Mouse (Mus musculus) kidney, embryonic 14.5 days (tissue): ENCODE results near the gene Gm6526. TPM values are rescaled to one million over a fixed set of nuclear protein-coding genes. Genes with fewer than 3 reads are reported as not detected.
"Not testable (repeated sequence)": the region's sequence is repeated elsewhere in the genome, so short reads cannot be mapped to it uniquely, and the experiment has no call there.

ENCODE experiments used
- ATAC-seq: fragments of 200-750 bp; cut with Nextera tagmentation; 2 replicates; pipeline ENCODE4 v1.8.0; 2017; ENCODE audit warnings: moderate number of reproducible peaks, mild to moderate bottlenecking, moderate TSS enrichment, moderate library complexity; ENCODE audit not compliant: low FRiP score, low TSS enrichment
- H3K27ac ChIP-seq: fragments of 300-500 bp; sonication (generic); 2 replicates; pipeline ENCODE4 v1.5.1; 2014; ENCODE audit warnings: low read depth, mild to moderate bottlenecking, low read length, moderate library complexity, mixed read lengths
- H3K27me3 ChIP-seq: fragments of 300-500 bp; sonication (generic); 2 replicates; pipeline ENCODE4 v1.6.1; 2014; ENCODE audit warnings: mild to moderate bottlenecking, low read length; ENCODE audit not compliant: control insufficient read depth, insufficient read depth
- H3K36me3 ChIP-seq: fragments of 300-500 bp; sonication (generic); 2 replicates; pipeline ENCODE4 v1.6.1; 2014; ENCODE audit warnings: low read length, mixed read lengths; ENCODE audit not compliant: control insufficient read depth, insufficient read depth
- H3K4me1 ChIP-seq: fragments of 300-500 bp; sonication (generic); 2 replicates; pipeline ENCODE4 v1.6.1; 2014; ENCODE audit warnings: low read length, mixed read lengths; ENCODE audit not compliant: control insufficient read depth, insufficient read depth
- H3K4me2 ChIP-seq: fragments of 300-500 bp; sonication (generic); replicated peaks from 2 replicates; pipeline ENCODE4 v1.6.1; 2014; ENCODE audit warnings: low read depth, mild to moderate bottlenecking, low read length
- H3K4me3 ChIP-seq: fragments of 300-500 bp; sonication (generic); 2 replicates; pipeline ENCODE4 v1.5.1; 2014; ENCODE audit warnings: mild to moderate bottlenecking, low read length
- H3K9ac ChIP-seq: fragments of 300-500 bp; sonication (generic); 2 replicates; pipeline ENCODE4 v1.6.1; 2014; ENCODE audit warnings: low read depth, mild to moderate bottlenecking, low read length, moderate library complexity
- H3K9me3 ChIP-seq: fragments of 300-500 bp; sonication (generic); 2 replicates; pipeline ENCODE4 v1.6.1; 2016; ENCODE audit warnings: low read length; ENCODE audit not compliant: control insufficient read depth
- WGBS: fragments of 180-500 bp; shearing (Covaris S2); extraction: QIAGEN DNeasy Blood & Tissue Kit; methylation state at CpG from one replicate; pipeline ENCODE4 v1.1.7; 2014; 5-methylcytosine and 5-hydroxymethylcytosine counted together
- polyA plus RNA-seq: library from polyadenylated mRNA; unstranded; fragments of >200 nt; fragmentation: Nextera tagmentation; extraction: Ambion mirVana; gene quantifications from 2 replicates; pipeline ENCODE4 v1.2.1, GENCODE M21; 2014

The Gm6526 gene
- polyA plus RNA-seq = not detected in 2 replicates

- H3K4me2 ChIP-seq, H3K4me3 ChIP-seq, H3K27me3 ChIP-seq, H3K27ac ChIP-seq, H3K4me1 ChIP-seq, ATAC-seq, H3K9ac ChIP-seq, H3K9me3 ChIP-seq, H3K36me3 ChIP-seq: not testable (repeated sequence)
- WGBS = 88% methylated on average over 4 of the region's 4 CpGs
These were observed at the start of gene Gm6526 for GRCm38 (mm10) chr14:43747566-43747965. Gene Gm6526 (plus strand): TSS chr14:43747866.

- H3K9ac ChIP-seq, H3K36me3 ChIP-seq, H3K4me3 ChIP-seq, H3K9me3 ChIP-seq, H3K4me2 ChIP-seq, H3K4me1 ChIP-seq, H3K27ac ChIP-seq, ATAC-seq, H3K27me3 ChIP-seq: not testable (repeated sequence)
- WGBS = 100% methylated on average over 1 of the region's 3 CpGs
These were observed 20.3 kb upstream of the Gm6526 start, which contains the start of gene Gm16506 for GRCm38 (mm10) chr14:43727385-43727784. Gene Gm16506 (minus strand): TSS chr14:43727485.

- not testable (repeated sequence) for H3K4me1 ChIP-seq, ATAC-seq, H3K36me3 ChIP-seq, H3K9ac ChIP-seq, H3K9me3 ChIP-seq, H3K4me2 ChIP-seq, H3K27me3 ChIP-seq, H3K27ac ChIP-seq, H3K4me3 ChIP-seq
- WGBS = 95% methylated on average over 2 of the region's 3 CpGs
These were observed 37.0 kb downstream of the Gm6526 start, which contains the start of gene Gm8180 for GRCm38 (mm10) chr14:43784645-43785044. Gene Gm8180 (minus strand): TSS chr14:43784745.

GRCm38 (mm10) chr14:43793811-43794210 lies 46.1 kb downstream of the Gm6526 start:
- not testable (repeated sequence) for ATAC-seq, H3K36me3 ChIP-seq, H3K4me1 ChIP-seq, H3K9ac ChIP-seq, H3K4me2 ChIP-seq, H3K27ac ChIP-seq, H3K9me3 ChIP-seq, H3K4me3 ChIP-seq, H3K27me3 ChIP-seq
- WGBS = 57% methylated on average over 5 of the region's 5 CpGs

GRCm38 (mm10) chr14:43796069-43796904 lies 48.6 kb downstream of the Gm6526 start:
- ATAC-seq = peak; percentile 96
- H3K9me3 ChIP-seq = no peaks in the 10 kb centered on the region
- peak overlapping the region; percentile 42 for H3K4me2 ChIP-seq
- H3K9ac ChIP-seq = no peak overlapping the region
- no peaks in the 10 kb centered on the region for H3K36me3 ChIP-seq
- H3K27ac ChIP-seq = no peak overlapping the region
- H3K27me3 ChIP-seq = no peaks in the 10 kb centered on the region
- H3K4me3 ChIP-seq = peak overlapping the region; percentile 17; the same call in 1 of the 2 replicates
- WGBS = 12% methylated on average over 13 of the region's 14 CpGs
- no peaks in the 10 kb centered on the region for H3K4me1 ChIP-seq

- WGBS = 10% methylated on average over 21 of the region's 23 CpGs
- not testable (repeated sequence) for H3K9me3 ChIP-seq, H3K4me1 ChIP-seq, H3K27ac ChIP-seq, H3K9ac ChIP-seq, H3K36me3 ChIP-seq, H3K27me3 ChIP-seq
- peak overlapping the region; percentile 17 for H3K4me3 ChIP-seq
- peak overlapping the region; percentile 42 for H3K4me2 ChIP-seq
- ATAC-seq = peak; percentile 97
These were observed 49.3 kb downstream of the Gm6526 start for GRCm38 (mm10) chr14:43796905-43797470.

GRCm38 (mm10) chr14:43804435-43804834 lies 56.8 kb downstream of the Gm6526 start:
- not testable (repeated sequence) for H3K9me3 ChIP-seq, H3K36me3 ChIP-seq, ATAC-seq, H3K9ac ChIP-seq, H3K4me2 ChIP-seq, H3K4me3 ChIP-seq, H3K27ac ChIP-seq, H3K4me1 ChIP-seq, H3K27me3 ChIP-seq
- 18% methylated on average over 7 of the region's 7 CpGs for whole genome bisulfite sequencing
